Mouse (Mus musculus) ES-Bruce4 (cell line): ENCODE results near the gene Slc30a9. TPM values are rescaled to one million over a fixed set of nuclear protein-coding genes. Genes with fewer than 3 reads are reported as not detected.

Source experiments
- H3K27ac ChIP-seq: 2 replicates; pipeline ENCODE4 v1.5.1; 2012; ENCODE audit warnings: low read length, inconsistent platforms; ENCODE audit not compliant: insufficient read depth
- H3K27me3 ChIP-seq: 2 replicates; pipeline ENCODE4 v1.6.1; 2012; ENCODE audit warnings: mild to moderate bottlenecking, low read length, inconsistent platforms; ENCODE audit not compliant: control insufficient read depth, poor library complexity, insufficient read depth, severe bottlenecking
- H3K36me3 ChIP-seq: 2 replicates; pipeline ENCODE4 v1.6.1; 2012; ENCODE audit warnings: inconsistent platforms, mild to moderate bottlenecking, low read length, moderate library complexity; ENCODE audit not compliant: control insufficient read depth, poor library complexity, insufficient read depth, severe bottlenecking
- H3K4me1 ChIP-seq: one replicate; pipeline ENCODE4 v1.8.1; 2011; ENCODE audit warnings: low read length; ENCODE audit not compliant: control insufficient read depth, insufficient read depth
- H3K4me3 ChIP-seq: 2 replicates; pipeline ENCODE4 v1.5.1; 2011; ENCODE audit warnings: low read depth, mild to moderate bottlenecking, low read length
- H3K9ac ChIP-seq: 2 replicates; pipeline ENCODE4 v1.6.1; 2012; ENCODE audit warnings: low read depth, mild to moderate bottlenecking, inconsistent platforms; ENCODE audit not compliant: poor library complexity, severe bottlenecking
- H3K9me3 ChIP-seq: replicated peaks from 2 replicates; pipeline ENCODE4 v1.6.1; 2012; ENCODE audit warnings: mild to moderate bottlenecking, low read length, inconsistent platforms; ENCODE audit not compliant: control insufficient read depth, poor library complexity, insufficient read depth, severe bottlenecking
- CTCF ChIP-seq: IDR thresholded peaks from one replicate; pipeline ENCODE4 v1.8.1; 2011; ENCODE audit warnings: low read depth, low read length
- EP300 ChIP-seq: IDR thresholded peaks from 2 replicates; pipeline ENCODE4 v1.6.1; 2011; ENCODE audit warnings: low read depth, low read length; ENCODE audit not compliant: insufficient read depth
- POLR2A ChIP-seq: IDR thresholded peaks from one replicate; pipeline ENCODE4 v1.8.1; 2011; ENCODE audit warnings: low read length; ENCODE audit not compliant: insufficient read depth
- polyA plus RNA-seq: library from polyadenylated mRNA; stranded (reverse); fragments of >200 nt; gene quantifications from 2 replicates; pipeline ENCODE4 v1.2.4, GENCODE M21; 2011; ENCODE audit warnings: low read depth; ENCODE audit not compliant: missing spikeins, insufficient read depth, insufficient read length

The Slc30a9 gene
- polyA plus RNA-seq = 96.7 and 124 TPM in 2 replicates

- Histone ChIP-seq H3K36me3 (0 out of 2 replicates have a peak, but pooled peaks cover 2% of the 10 kb centered on the region), H3K9me3 (no peaks in the 10 kb centered on the region), H3K9ac (peak within 1 kb of the TSS; percentile 94), H3K4me3 (peak within 1 kb of the TSS; percentile 99), H3K4me1 (peaks cover 1% of the 10 kb centered on the region), H3K27me3 (no peaks in the 10 kb centered on the region), H3K27ac (no peak within 1 kb of the TSS; the same call in 1 of the 2 replicates)
- TF ChIP-seq EP300 (0 out of 2 replicates have a peak, but pooled peaks have one; percentile 10), POLR2A (peak; percentile 96), CTCF (no peak)
Observed at GRCm38 (mm10) chr5:67306698-67307521, at the start of gene Slc30a9. TSS of gene Slc30a9 (plus strand) at chr5:67306955.

DNA sequence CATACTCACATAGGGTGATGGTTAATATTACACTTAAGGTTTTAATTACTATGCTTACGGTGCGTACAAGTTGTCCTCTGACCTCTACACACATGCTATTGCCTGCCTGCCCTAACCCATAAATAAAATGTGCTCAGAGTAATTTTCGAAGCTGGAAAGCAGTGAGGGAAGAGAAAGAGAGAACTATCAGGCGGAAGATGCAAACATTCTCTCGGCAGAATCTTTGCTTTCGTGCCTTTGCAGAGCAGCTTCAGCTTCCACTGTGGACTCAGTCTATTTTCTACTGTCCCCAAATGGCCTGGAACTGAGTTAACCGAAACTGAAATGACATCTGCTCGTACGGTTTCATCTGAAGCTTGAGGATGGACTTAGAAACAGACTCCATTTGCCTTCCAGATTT lies 48.3 kb upstream of the Slc30a9 start:
- Histone ChIP-seq H3K36me3 (peaks cover 10% of the 10 kb centered on the region), H3K27me3 (no peaks in the 10 kb centered on the region), H3K27ac (no peak overlapping the region), H3K9me3 (no peaks in the 10 kb centered on the region), H3K4me3 (no peak overlapping the region), H3K9ac (no peak overlapping the region), H3K4me1 (no peaks in the 10 kb centered on the region)
- TF ChIP-seq CTCF (no peak), POLR2A (no peak), EP300 (no peak)

DNA sequence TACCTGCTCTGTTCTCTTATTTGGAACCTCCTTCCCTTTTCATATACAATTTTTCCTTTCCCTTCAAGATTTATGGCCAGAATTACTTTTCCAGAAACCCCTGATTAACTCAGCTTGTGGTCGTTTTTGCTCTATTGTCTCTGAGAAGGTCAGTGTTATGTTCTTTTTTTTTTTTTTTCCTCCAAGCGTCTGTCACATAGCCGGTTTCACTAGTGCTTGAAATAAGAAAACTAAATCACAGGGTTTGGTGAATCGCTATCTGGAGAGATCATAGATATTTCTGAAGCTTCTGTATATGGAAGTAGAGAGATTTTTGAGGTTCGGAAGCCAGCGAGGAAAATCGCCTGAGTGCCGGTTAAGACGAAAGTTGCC lies 46.6 kb upstream of the Slc30a9 start:
- Histone ChIP-seq H3K4me3 (peak overlapping the region; percentile 81), H3K4me1 (no peaks in the 10 kb centered on the region), H3K9me3 (no peaks in the 10 kb centered on the region), H3K27me3 (no peaks in the 10 kb centered on the region), H3K27ac (peak overlapping the region; percentile 54; the same call in 1 of the 2 replicates), H3K36me3 (peaks cover 25% of the 10 kb centered on the region), H3K9ac (peak overlapping the region; percentile 90)
- TF ChIP-seq POLR2A (no peak), CTCF (no peak), EP300 (no peak)

DNA sequence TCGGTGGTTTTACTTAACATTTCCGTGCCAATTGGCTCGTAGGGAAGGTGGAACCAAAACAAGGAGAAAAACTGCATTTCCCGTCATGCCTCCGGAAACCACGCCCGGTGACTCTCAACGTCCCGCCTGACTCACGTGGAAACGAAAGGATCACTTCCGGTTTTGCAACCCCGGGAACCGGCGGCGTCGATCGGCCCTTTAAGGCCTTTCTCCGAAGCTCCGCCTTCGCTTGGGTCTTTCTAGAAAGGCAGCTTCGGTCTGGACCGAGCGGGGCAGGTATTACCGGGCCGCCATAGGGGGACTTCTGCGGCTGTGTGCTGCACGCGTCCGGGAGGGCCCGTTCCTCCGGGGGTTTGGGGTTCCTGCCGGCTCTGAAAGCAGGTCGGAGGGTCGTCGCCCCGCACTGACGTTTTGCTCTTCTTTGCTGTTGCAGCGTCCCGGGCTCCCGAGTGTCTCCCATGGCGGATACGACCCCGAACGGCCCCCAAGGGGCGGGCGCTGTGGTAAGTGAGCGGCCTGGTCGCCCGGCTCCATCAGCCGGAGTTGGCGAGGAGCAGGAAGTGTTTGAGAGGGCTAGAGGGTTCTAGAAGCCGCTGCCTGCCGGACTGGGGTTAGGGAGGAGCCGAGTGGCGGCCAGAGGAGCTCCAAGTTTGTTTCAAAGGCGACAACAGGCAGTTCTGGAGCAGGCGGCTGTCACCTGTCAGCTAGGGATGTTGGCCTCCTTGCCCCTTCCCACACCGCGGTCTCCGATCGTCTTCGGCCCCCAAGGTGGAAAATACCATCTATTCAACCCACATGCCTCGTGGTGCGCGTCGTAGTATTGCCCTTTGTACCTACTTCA lies 46.0 kb upstream of the Slc30a9 start, which contains the start of gene Tmem33:
Gene Tmem33 (plus strand): TSS at position 35 of the 841 bp plus-strand sequence.
- no peak for TF ChIP-seq EP300
- no peak for TF ChIP-seq CTCF
- no peak for TF ChIP-seq POLR2A

DNA sequence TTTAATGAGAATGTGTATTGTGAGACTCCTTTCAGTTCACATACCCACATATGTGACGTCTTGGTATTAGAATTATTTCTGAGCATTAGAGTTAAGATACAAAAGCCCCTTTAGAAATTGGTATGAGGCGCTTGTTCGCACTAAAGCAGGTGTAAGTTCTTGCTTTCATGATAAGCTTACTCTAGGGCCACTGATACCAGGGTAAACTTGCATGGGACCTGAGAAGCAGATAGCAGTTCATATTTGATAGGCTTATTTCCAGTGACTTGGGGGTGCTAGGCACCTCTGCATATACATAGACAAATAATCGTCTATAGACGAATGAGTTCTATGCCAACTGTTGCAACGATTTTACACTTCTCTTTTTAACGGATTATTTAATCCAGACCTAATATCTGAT lies 43.8 kb upstream of the Slc30a9 start:
- Histone ChIP-seq H3K9me3 (no peaks in the 10 kb centered on the region), H3K27ac (no peak overlapping the region), H3K4me3 (no peak overlapping the region), H3K36me3 (peaks cover 48% of the 10 kb centered on the region), H3K9ac (no peak overlapping the region), H3K27me3 (no peaks in the 10 kb centered on the region), H3K4me1 (no peaks in the 10 kb centered on the region)
- no peak for TF ChIP-seq CTCF
- no peak for TF ChIP-seq EP300
- no peak for TF ChIP-seq POLR2A

More for the DNA sequence above, 46.0 kb upstream of the Slc30a9 start, which contains the start of gene Tmem33:
- H3K27ac ChIP-seq = peak within 1 kb of the TSS; percentile 54
- H3K4me1 ChIP-seq = no peaks in the 10 kb centered on the region
- peaks cover 29% of the 10 kb centered on the region for H3K36me3 ChIP-seq
- H3K9me3 ChIP-seq = no peaks in the 10 kb centered on the region
- peak within 1 kb of the TSS; percentile 90 for H3K9ac ChIP-seq
- peak within 1 kb of the TSS; percentile 81 for H3K4me3 ChIP-seq
- H3K27me3 ChIP-seq = no peaks in the 10 kb centered on the region
